Mouse (Mus musculus): ENCODE data around the gene Map4k1. TPM values are rescaled to one million over a fixed set of nuclear protein-coding genes. Genes with fewer than 3 reads are reported as not detected.

Map4k1 gene
- polyA plus RNA-seq, 1 experiment from 2014 or later: 53.2 TPM

DNA sequence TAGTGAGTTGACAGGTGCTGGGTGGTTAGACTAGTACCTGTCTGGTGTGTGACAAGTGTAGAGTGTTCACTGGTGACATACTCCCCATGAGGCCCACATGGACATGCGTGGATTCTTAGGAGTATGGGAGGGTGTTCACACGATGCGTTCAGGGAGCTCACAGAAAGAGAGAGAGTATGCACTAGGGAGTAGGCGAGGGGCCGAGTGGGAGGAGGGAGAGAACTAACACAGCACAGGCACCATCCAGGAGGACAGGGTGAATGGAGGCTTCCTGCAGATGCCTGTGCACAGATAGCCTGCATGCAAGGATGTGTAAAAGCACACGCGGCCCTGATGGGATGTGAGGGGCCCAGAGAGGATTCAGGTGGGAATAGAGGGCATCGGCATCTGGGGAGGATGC is 40.6 kb downstream of the Map4k1 start:
- Histone ChIP-seq H3K9ac (ENCODE audit: low read depth, low read length) (no peak overlapping the region), H3K27me3 (replicated peaks; ENCODE audit: control insufficient read depth, insufficient read depth, low read length) (peaks cover 40% of the 10 kb centered on the region), H3K4me3 (ENCODE audit: low read depth, low read length) (no peak overlapping the region), H3K9me3 (ENCODE audit: control insufficient read depth, low read length) (no peaks in the 10 kb centered on the region), H3K4me1 (replicated peaks; ENCODE audit: control insufficient read depth, insufficient read depth, low read length) (peaks cover 13% of the 10 kb centered on the region), H3K4me2 (no peak overlapping the region), H3K36me3 (ENCODE audit: control insufficient read depth, insufficient read depth, low read length) (no peaks in the 10 kb centered on the region), H3K27ac (ENCODE audit: low read depth, low read length) (no peak overlapping the region)
- 86% methylated on average over 8 of the region's 8 CpGs for WGBS
- ATAC-seq (replicated peaks; ENCODE audit: low FRiP score) (no peak), DNase-seq (ENCODE audit: low spot score) (no peak)

DNA sequence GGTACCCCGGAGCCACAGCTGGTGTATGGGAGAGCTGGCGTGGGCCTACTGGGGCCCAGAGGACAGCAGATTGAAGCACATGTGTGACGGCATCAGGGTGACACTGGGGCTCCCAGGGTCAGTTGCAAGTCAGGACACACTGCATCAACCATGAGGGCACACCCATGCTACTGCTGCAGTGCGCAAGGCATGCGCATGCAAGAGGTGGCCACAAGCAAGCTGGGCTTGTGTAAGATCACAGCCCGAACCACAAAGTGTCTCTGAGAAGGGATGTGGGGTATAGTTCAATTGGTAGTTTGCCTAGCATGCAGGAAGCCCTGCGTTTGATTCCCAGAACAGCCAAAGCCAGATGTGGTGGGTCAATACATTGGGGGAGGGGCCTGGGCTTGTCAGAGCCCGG is 41.7 kb downstream of the Map4k1 start:
- DNase-seq (ENCODE audit: low spot score) (no peak), ATAC-seq (replicated peaks; ENCODE audit: low FRiP score) (no peak)
- H3K9ac ChIP-seq (ENCODE audit: low read depth, low read length): no peak overlapping the region
- no peaks in the 10 kb centered on the region for H3K9me3 ChIP-seq (ENCODE audit: control insufficient read depth, low read length)
- peaks cover 13% of the 10 kb centered on the region for H3K4me1 ChIP-seq (replicated peaks; ENCODE audit: control insufficient read depth, insufficient read depth, low read length)
- no peaks in the 10 kb centered on the region for H3K36me3 ChIP-seq (ENCODE audit: control insufficient read depth, insufficient read depth, low read length)
- H3K4me2 ChIP-seq: no peak overlapping the region
- H3K27me3 ChIP-seq (replicated peaks; ENCODE audit: control insufficient read depth, insufficient read depth, low read length): peaks cover 29% of the 10 kb centered on the region
- no peak overlapping the region for H3K4me3 ChIP-seq (ENCODE audit: low read depth, low read length)
- H3K27ac ChIP-seq (ENCODE audit: low read depth, low read length): no peak overlapping the region
- 85% methylated on average over 8 of the region's 8 CpGs for WGBS

GRCm38 (mm10) chr7:29025566-29025965 is 43.7 kb downstream of the Map4k1 start:
- H3K4me1 ChIP-seq (replicated peaks; ENCODE audit: control insufficient read depth, insufficient read depth, low read length): peaks cover 17% of the 10 kb centered on the region
- H3K4me2 ChIP-seq: no peak overlapping the region
- no peak for ATAC-seq (replicated peaks; ENCODE audit: low FRiP score)
- no peak overlapping the region for H3K9ac ChIP-seq (ENCODE audit: low read depth, low read length)
- no peak for DNase-seq (ENCODE audit: low spot score)
- peaks cover 9% of the 10 kb centered on the region for H3K27me3 ChIP-seq (replicated peaks; ENCODE audit: control insufficient read depth, insufficient read depth, low read length)
- no peaks in the 10 kb centered on the region for H3K9me3 ChIP-seq (ENCODE audit: control insufficient read depth, low read length)
- no peak overlapping the region for H3K4me3 ChIP-seq (ENCODE audit: low read depth, low read length)
- H3K27ac ChIP-seq (ENCODE audit: low read depth, low read length): no peak overlapping the region
- WGBS: 74% methylated on average over 7 of the region's 7 CpGs
- H3K36me3 ChIP-seq (ENCODE audit: control insufficient read depth, insufficient read depth, low read length): no peaks in the 10 kb centered on the region

DNA sequence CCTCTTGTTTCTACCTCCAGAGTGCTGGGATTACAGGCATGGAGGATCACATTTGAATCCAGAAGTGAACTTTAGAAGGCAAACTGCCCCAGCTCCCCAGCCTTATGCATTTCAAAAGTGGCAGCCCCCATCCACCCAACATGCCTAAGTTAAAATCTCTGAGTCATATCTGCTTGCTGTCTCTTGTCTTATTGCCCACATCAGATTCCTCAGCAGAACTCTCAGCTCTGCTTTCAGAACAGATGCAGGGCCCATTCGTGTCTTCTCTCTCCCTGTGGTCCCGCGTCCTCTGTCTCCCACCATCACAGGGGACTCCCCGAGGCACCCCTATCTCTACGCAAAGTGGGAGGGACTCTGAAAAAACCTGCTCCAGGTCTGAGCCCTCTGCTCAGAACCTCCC is 44.3 kb downstream of the Map4k1 start:
- H3K4me1 ChIP-seq (replicated peaks; ENCODE audit: control insufficient read depth, insufficient read depth, low read length): peaks cover 21% of the 10 kb centered on the region
- WGBS: 92% methylated on average over 5 of the region's 5 CpGs
- no peaks in the 10 kb centered on the region for H3K9me3 ChIP-seq (ENCODE audit: control insufficient read depth, low read length)
- DNase-seq (ENCODE audit: low spot score) (no peak), ATAC-seq (replicated peaks; ENCODE audit: low FRiP score) (no peak)
- H3K27me3 ChIP-seq (replicated peaks; ENCODE audit: control insufficient read depth, insufficient read depth, low read length): peaks cover 3% of the 10 kb centered on the region; the same call in 1 of the 2 replicates
- H3K27ac ChIP-seq (ENCODE audit: low read depth, low read length): no peak overlapping the region
- no peaks in the 10 kb centered on the region for H3K36me3 ChIP-seq (ENCODE audit: control insufficient read depth, insufficient read depth, low read length)
- H3K9ac ChIP-seq (ENCODE audit: low read depth, low read length): no peak overlapping the region
- H3K4me3 ChIP-seq (ENCODE audit: low read depth, low read length): no peak overlapping the region
- no peak overlapping the region for H3K4me2 ChIP-seq

DNA sequence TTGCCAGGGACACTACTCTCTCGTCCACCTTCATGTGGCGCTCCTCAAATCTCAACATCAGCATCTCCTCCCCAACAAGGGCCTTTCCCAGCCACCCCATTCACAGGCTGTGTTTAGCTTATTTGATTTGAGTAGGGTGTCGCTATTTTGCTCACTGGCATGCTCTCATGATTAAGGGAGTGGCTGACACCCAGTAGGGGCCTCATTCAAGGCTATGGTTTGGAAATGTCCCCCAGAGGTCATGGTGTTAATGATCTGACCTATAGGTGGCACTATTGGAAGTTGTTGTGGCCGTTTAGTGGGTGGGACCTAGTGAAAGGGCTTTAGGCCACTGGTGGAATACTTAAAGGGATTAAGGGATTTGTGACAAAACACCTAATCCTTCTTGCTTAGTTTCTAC is 45.0 kb downstream of the Map4k1 start:
- DNase-seq (ENCODE audit: low spot score): no peak
- H3K27ac ChIP-seq (ENCODE audit: low read depth, low read length): no peak overlapping the region
- WGBS: 78% methylated on average over 4 of the region's 4 CpGs
- no peak for ATAC-seq (replicated peaks; ENCODE audit: low FRiP score)
- no peaks in the 10 kb centered on the region for H3K27me3 ChIP-seq (replicated peaks; ENCODE audit: control insufficient read depth, insufficient read depth, low read length)
- H3K9me3 ChIP-seq (ENCODE audit: control insufficient read depth, low read length): no peaks in the 10 kb centered on the region
- H3K4me2 ChIP-seq: no peak overlapping the region
- H3K36me3 ChIP-seq (ENCODE audit: control insufficient read depth, insufficient read depth, low read length): no peaks in the 10 kb centered on the region
- H3K4me3 ChIP-seq (ENCODE audit: low read depth, low read length): no peak overlapping the region
- peaks cover 21% of the 10 kb centered on the region for H3K4me1 ChIP-seq (replicated peaks; ENCODE audit: control insufficient read depth, insufficient read depth, low read length)
- H3K9ac ChIP-seq (ENCODE audit: low read depth, low read length): no peak overlapping the region

DNA sequence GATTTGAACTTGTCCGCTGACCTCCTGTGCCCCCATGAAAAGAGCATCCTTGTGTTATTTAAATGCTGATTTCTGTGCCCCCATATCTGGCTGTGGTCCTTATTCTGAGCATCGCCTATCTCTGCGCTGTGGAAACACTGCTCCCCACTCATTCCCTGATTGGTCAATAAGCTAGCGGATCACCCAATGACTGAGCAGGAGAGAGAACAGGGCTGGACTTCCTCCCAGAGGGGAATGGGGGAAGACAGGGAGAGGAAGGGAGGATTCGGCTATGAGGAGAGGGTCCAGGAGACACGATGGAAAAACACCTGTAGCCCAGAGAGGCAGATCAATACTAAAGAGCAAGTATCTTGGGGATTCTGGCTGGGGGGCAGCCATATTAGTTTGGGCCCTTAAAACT is 46.9 kb downstream of the Map4k1 start:
- H3K27ac ChIP-seq (ENCODE audit: low read depth, low read length): no peak overlapping the region
- no peak for ATAC-seq (replicated peaks; ENCODE audit: low FRiP score)

DNA sequence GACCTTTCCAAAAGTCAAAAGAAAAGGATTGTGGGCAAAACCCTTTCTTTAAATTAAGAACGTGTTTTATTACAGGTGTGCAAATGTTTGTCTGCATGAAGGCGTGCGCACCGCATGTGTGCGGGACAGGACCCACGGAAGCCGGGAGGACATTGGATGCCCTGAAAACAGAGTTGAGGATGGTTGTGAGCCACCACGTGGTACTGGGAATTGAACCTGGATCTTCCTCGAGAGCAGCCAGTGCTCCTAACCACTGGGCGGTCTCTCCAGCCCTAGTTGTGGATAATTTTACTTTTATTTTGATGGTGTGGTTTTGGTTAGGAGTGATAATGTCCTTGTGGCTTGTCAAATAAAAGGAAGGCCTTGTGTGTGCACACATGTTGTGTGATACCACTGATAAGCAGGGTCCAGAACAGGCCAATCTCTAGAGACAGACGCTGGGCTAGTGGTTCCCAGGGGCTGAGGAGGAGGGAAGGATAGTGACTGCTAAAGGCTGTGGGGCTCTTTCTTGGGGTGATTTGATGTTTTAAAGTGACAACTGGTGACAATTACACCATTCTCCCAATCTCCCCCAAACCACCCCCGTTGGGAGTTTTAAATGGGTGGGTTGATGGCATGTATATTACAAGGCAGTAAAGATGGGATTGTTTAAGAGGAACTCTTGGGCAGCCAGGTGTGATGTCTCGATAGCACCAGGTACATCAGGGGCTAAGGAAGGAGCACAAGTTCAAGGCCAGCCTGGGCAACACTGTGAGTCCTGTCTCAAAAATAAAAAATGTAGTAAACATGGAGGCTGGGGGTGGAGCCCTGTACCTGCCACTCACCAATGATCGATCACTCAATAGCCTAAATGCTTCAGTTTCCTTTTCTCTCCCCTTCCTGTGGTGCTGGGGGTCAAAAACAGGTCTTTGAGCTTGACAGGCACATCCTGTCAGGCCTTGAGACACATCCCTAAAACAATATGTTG is 48.1 kb downstream of the Map4k1 start:
- Histone ChIP-seq H3K9me3 (ENCODE audit: control insufficient read depth, low read length) (no peaks in the 10 kb centered on the region), H3K27me3 (replicated peaks; ENCODE audit: control insufficient read depth, insufficient read depth, low read length) (no peaks in the 10 kb centered on the region), H3K36me3 (ENCODE audit: control insufficient read depth, insufficient read depth, low read length) (no peaks in the 10 kb centered on the region), H3K4me2 (peak overlapping the region; percentile 37), H3K9ac (ENCODE audit: low read depth, low read length) (0 out of 2 replicates have a peak overlapping the region, but pooled peaks have one; percentile 27), H3K4me3 (ENCODE audit: low read depth, low read length) (no peak overlapping the region), H3K27ac (ENCODE audit: low read depth, low read length) (peak overlapping the region; percentile 93), H3K4me1 (replicated peaks; ENCODE audit: control insufficient read depth, insufficient read depth, low read length) (peaks cover 21% of the 10 kb centered on the region)
- DNase-seq (ENCODE audit: low spot score): no peak
- 56% methylated on average over 14 of the region's 14 CpGs for WGBS
- peak; percentile 100 for ATAC-seq (replicated peaks; ENCODE audit: low FRiP score)

More for the DNA sequence above, 46.9 kb downstream of the Map4k1 start:
- Histone ChIP-seq H3K4me2 (no peak overlapping the region), H3K27me3 (replicated peaks; ENCODE audit: control insufficient read depth, insufficient read depth, low read length) (no peaks in the 10 kb centered on the region), H3K4me1 (replicated peaks; ENCODE audit: control insufficient read depth, insufficient read depth, low read length) (peaks cover 21% of the 10 kb centered on the region), H3K4me3 (ENCODE audit: low read depth, low read length) (no peak overlapping the region), H3K9me3 (ENCODE audit: control insufficient read depth, low read length) (no peaks in the 10 kb centered on the region), H3K9ac (ENCODE audit: low read depth, low read length) (no peak overlapping the region), H3K36me3 (ENCODE audit: control insufficient read depth, insufficient read depth, low read length) (no peaks in the 10 kb centered on the region)
- DNase-seq (ENCODE audit: low spot score): no peak
- WGBS: 75% methylated on average over 6 of the region's 6 CpGs

- Histone ChIP-seq H3K9ac (ENCODE audit: low read depth, low read length) (no peak overlapping the region), H3K27me3 (replicated peaks; ENCODE audit: control insufficient read depth, insufficient read depth, low read length) (no peaks in the 10 kb centered on the region), H3K27ac (ENCODE audit: low read depth, low read length) (no peak overlapping the region), H3K36me3 (ENCODE audit: control insufficient read depth, insufficient read depth, low read length) (no peaks in the 10 kb centered on the region), H3K4me1 (replicated peaks; ENCODE audit: control insufficient read depth, insufficient read depth, low read length) (peaks cover 15% of the 10 kb centered on the region), H3K4me2 (no peak overlapping the region), H3K9me3 (ENCODE audit: control insufficient read depth, low read length) (no peaks in the 10 kb centered on the region), H3K4me3 (ENCODE audit: low read depth, low read length) (no peak overlapping the region)
- WGBS: 81% methylated on average over 10 of the region's 10 CpGs
- no peak for DNase-seq (ENCODE audit: low spot score)
- ATAC-seq (replicated peaks; ENCODE audit: low FRiP score): no peak
These were observed 49.8 kb downstream of the Map4k1 start for GRCm38 (mm10) chr7:29031641-29032040.

DNA sequence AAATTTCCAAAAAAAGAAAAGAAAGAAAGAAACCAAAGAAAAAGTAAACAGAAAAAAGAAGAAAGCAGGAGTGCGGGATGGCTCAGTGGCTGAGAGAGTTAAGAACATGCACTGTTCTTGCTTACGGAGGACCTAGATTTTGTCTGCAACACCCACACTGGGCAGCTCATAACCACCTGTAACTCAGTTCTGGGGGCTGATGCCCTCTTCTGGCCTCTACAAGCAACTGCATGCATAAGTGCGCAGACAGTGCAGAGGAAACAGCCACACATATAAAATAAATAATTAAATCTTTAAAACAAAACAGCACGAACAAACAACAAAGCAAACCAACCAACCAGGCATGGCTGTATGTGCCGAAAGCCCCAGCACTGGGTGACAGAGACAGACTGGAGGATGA is 50.8 kb downstream of the Map4k1 start:
- no peaks in the 10 kb centered on the region for H3K36me3 ChIP-seq (ENCODE audit: control insufficient read depth, insufficient read depth, low read length)
- DNase-seq (ENCODE audit: low spot score): no peak
- H3K4me2 ChIP-seq: no peak overlapping the region
- no peak overlapping the region for H3K4me3 ChIP-seq (ENCODE audit: low read depth, low read length)
- H3K9me3 ChIP-seq (ENCODE audit: control insufficient read depth, low read length): no peaks in the 10 kb centered on the region
- H3K27ac ChIP-seq (ENCODE audit: low read depth, low read length): no peak overlapping the region
- no peak for ATAC-seq (replicated peaks; ENCODE audit: low FRiP score)
- WGBS: 81% methylated on average over 5 of the region's 5 CpGs
- H3K27me3 ChIP-seq (replicated peaks; ENCODE audit: control insufficient read depth, insufficient read depth, low read length): no peaks in the 10 kb centered on the region
- H3K4me1 ChIP-seq (replicated peaks; ENCODE audit: control insufficient read depth, insufficient read depth, low read length): peaks cover 14% of the 10 kb centered on the region
- no peak overlapping the region for H3K9ac ChIP-seq (ENCODE audit: low read depth, low read length)
